In genomic region chr12:73366581-73366980, GRCm38 (mm10) we compare ENCODE assay signal across 20 mouse cellular contexts.
"Had no signal": no experiment of that assay in that cellular context is flagged by ENCODE, and none has a peak within 500 bp of the region (broad histone marks: within the 10 kb centered on the region; RNA-seq: fewer than 3 reads in every experiment).

No protein-coding gene starts in this region.

- ATAC-seq: liver, postnatal 0 days; lung, postnatal 0 days had no signal

- H3K9me3 ChIP-seq: kidney, embryonic 15.5 days; limb, embryonic 15.5 days; midbrain, embryonic 12.5 days; neural tube, embryonic 13.5 days; stomach, embryonic 15.5 days had no signal

- DNase-seq: kidney, adult 11 months; kidney, adult 8-10 months; kidney, postnatal 10 days; kidney, postnatal 36 days; liver, postnatal 0 days; lung, embryonic 14.5 days; lung, postnatal 36 days; retina, postnatal 1 day; right cerebral cortex, postnatal 25 days; spleen, adult 18-20 months; thymus, postnatal 25 days had no signal

- H3K9ac ChIP-seq: kidney, embryonic 15.5 days; limb, embryonic 15.5 days; liver, embryonic 14.5 days; liver, postnatal 0 days; lung, embryonic 14.5 days; midbrain, embryonic 12.5 days; neural tube, embryonic 13.5 days; stomach, embryonic 15.5 days had no signal

- H3K36me3 ChIP-seq: kidney, embryonic 15.5 days; limb, embryonic 15.5 days; midbrain, embryonic 12.5 days; neural tube, embryonic 13.5 days; stomach, embryonic 15.5 days had no signal

- H3K27ac ChIP-seq: kidney, embryonic 15.5 days; liver, embryonic 14.5 days; midbrain, embryonic 12.5 days; neural tube, embryonic 13.5 days; stomach, embryonic 15.5 days had no signal

- H3K4me2 ChIP-seq: liver, embryonic 11.5 days; midbrain, embryonic 12.5 days; stomach, embryonic 15.5 days had no signal

- H3K4me1 ChIP-seq: stomach, embryonic 15.5 days had no signal

- H3K27me3 ChIP-seq: kidney, embryonic 15.5 days; midbrain, embryonic 12.5 days; neural tube, embryonic 13.5 days; stomach, embryonic 15.5 days had no signal

- H3K4me3 ChIP-seq: kidney, embryonic 15.5 days; limb, embryonic 15.5 days; midbrain, embryonic 12.5 days; myocyte; neural tube, embryonic 13.5 days; stomach, embryonic 15.5 days had no signal
